Mouse (Mus musculus) c-Kit-positive CD71-positive TER-119-negative erythroid progenitor cells, embryonic 14.5 days (primary cell): ENCODE measurements around the gene Spns1.

Experiments
- DNase-seq: peaks from one replicate; pipeline ENCODE4 v3.0.0-alpha.2; 2013; ENCODE audit warnings: low read depth

The Spns1 gene

GRCm38 (mm10) chr7:126369393-126369792 is 7.9 kb downstream of the Spns1 start, which contains the start of gene Lat:
Gene Lat (minus strand): TSS chr7:126369570.
- DNase-seq, result no peak

GRCm38 (mm10) chr7:126368367-126368766 is 8.9 kb downstream of the Spns1 start:
- DNase-seq, result no peak

GRCm38 (mm10) chr7:126367636-126368035 is 9.6 kb downstream of the Spns1 start:
- no peak for DNase-seq

GRCm38 (mm10) chr7:126363038-126363437 is 14.2 kb downstream of the Spns1 start:
- DNase-seq, result no peak

GRCm38 (mm10) chr7:126359049-126359448 is 18.2 kb downstream of the Spns1 start:
- DNase-seq, result no peak

GRCm38 (mm10) chr7:126358413-126358812 is 18.8 kb downstream of the Spns1 start:
- DNase-seq, result no peak

GRCm38 (mm10) chr7:126357838-126358237 is 19.4 kb downstream of the Spns1 start:
- no peak for DNase-seq

- peak; percentile 58 for DNase-seq
Observed at GRCm38 (mm10) chr7:126356793-126357591, 20.3 kb downstream of the Spns1 start.

GRCm38 (mm10) chr7:126355847-126356597 is 21.2 kb downstream of the Spns1 start:
- no peak for DNase-seq

GRCm38 (mm10) chr7:126354738-126355614 is 22.3 kb downstream of the Spns1 start:
- DNase-seq, result no peak

GRCm38 (mm10) chr7:126353994-126354365 is 23.3 kb downstream of the Spns1 start:
- no peak for DNase-seq

- DNase-seq, result no peak
Observed at GRCm38 (mm10) chr7:126353251-126353993, 23.8 kb downstream of the Spns1 start.

GRCm38 (mm10) chr7:126351419-126351951 is 25.8 kb downstream of the Spns1 start:
- no peak for DNase-seq

GRCm38 (mm10) chr7:126350748-126351418 is 26.4 kb downstream of the Spns1 start:
- no peak for DNase-seq

- DNase-seq, result peak; percentile 43
Observed at GRCm38 (mm10) chr7:126348293-126348692, 29.0 kb downstream of the Spns1 start.

GRCm38 (mm10) chr7:126347098-126347497 is 30.2 kb downstream of the Spns1 start:
- DNase-seq, result no peak

- no peak for DNase-seq
Observed at GRCm38 (mm10) chr7:126345969-126346368, 31.3 kb downstream of the Spns1 start.

- no peak for DNase-seq
Observed at GRCm38 (mm10) chr7:126345557-126345956, 31.7 kb downstream of the Spns1 start.

GRCm38 (mm10) chr7:126340896-126341295 is 36.4 kb downstream of the Spns1 start:
- no peak for DNase-seq

- DNase-seq, result no peak
Observed at GRCm38 (mm10) chr7:126340206-126340618, 37.0 kb downstream of the Spns1 start.

- no peak for DNase-seq
Observed at GRCm38 (mm10) chr7:126339521-126339971, 37.7 kb downstream of the Spns1 start.
